Mouse (Mus musculus) splenic B cell, adult 2 months (primary cell): ENCODE results near the gene Olfr738.

Source experiments
- DNase-seq: peaks from one replicate; pipeline ENCODE4 v3.0.0-alpha.2; 2011; ENCODE audit warnings: low read depth, low spot score
- H3K27me3 ChIP-seq: 2 replicates; pipeline ENCODE4 v1.6.1; 2012; ENCODE audit warnings: mild to moderate bottlenecking, low read length, moderate library complexity, mixed read lengths; ENCODE audit not compliant: control insufficient read depth, poor library complexity, insufficient read depth, severe bottlenecking
- H3K36me3 ChIP-seq: 2 replicates; pipeline ENCODE4 v1.6.1; 2012; ENCODE audit warnings: mild to moderate bottlenecking, low read length, moderate library complexity, mixed read lengths; ENCODE audit not compliant: control insufficient read depth, poor library complexity, insufficient read depth, severe bottlenecking

Gene Olfr738

GRCm38 (mm10) chr14:50407268-50407667, at the start of gene Olfr738:
TSS of gene Olfr738 (plus strand) at chr14:50407568.
- no peak for DNase-seq
- Histone ChIP-seq H3K36me3 (no peaks in the 10 kb centered on the region), H3K27me3 (no peaks in the 10 kb centered on the region)

GRCm38 (mm10) chr14:50357593-50357992, 49.8 kb upstream of the Olfr738 start, which contains the start of gene Tlr11:
TSS of gene Tlr11 (plus strand) at chr14:50357914.
- Histone ChIP-seq H3K27me3 (no peaks in the 10 kb centered on the region), H3K36me3 (no peaks in the 10 kb centered on the region)
- no peak for DNase-seq

GRCm38 (mm10) chr14:50360480-50360879, 46.9 kb upstream of the Olfr738 start:
- no peaks in the 10 kb centered on the region for H3K36me3 ChIP-seq
- DNase-seq: no peak

GRCm38 (mm10) chr14:50363561-50363960, 43.8 kb upstream of the Olfr738 start:
- H3K27me3 ChIP-seq: no peaks in the 10 kb centered on the region
- no peaks in the 10 kb centered on the region for H3K36me3 ChIP-seq
- no peak for DNase-seq

More at GRCm38 (mm10) chr14:50360480-50360879, 46.9 kb upstream of the Olfr738 start:
- no peaks in the 10 kb centered on the region for H3K27me3 ChIP-seq

- H3K27me3 ChIP-seq: no peaks in the 10 kb centered on the region
- H3K36me3 ChIP-seq: no peaks in the 10 kb centered on the region
- DNase-seq: no peak
Measured at GRCm38 (mm10) chr14:50380863-50381262, 26.5 kb upstream of the Olfr738 start, which contains the start of gene Olfr736. TSS of gene Olfr736 (plus strand) at chr14:50381163.

GRCm38 (mm10) chr14:50418326-50418725, 11.0 kb downstream of the Olfr738 start, which contains the start of gene Olfr739:
TSS of gene Olfr739 (plus strand) at chr14:50418626.
- no peak for DNase-seq
- Histone ChIP-seq H3K36me3 (no peaks in the 10 kb centered on the region), H3K27me3 (no peaks in the 10 kb centered on the region)

- H3K27me3 ChIP-seq: no peaks in the 10 kb centered on the region
- H3K36me3 ChIP-seq: no peaks in the 10 kb centered on the region
- DNase-seq: no peak
Measured at GRCm38 (mm10) chr14:50445245-50445644, 37.9 kb downstream of the Olfr738 start, which contains the start of gene Olfr740. TSS of gene Olfr740 (plus strand) at chr14:50445545.
